Mouse (Mus musculus) E14TG2a.4 (cell line): ENCODE measurements at regions not wholly inside any gene's neighbourhood (a gene's known extent, or its start where the extent isn't known, plus 50 kb on each side); places are given as distances from the start of the nearest gene placed in this dataset.
A peak's percentile ranks its signal among the peaks of the same experiment; 100 is the strongest.

Source experiments
- H3K27me3 ChIP-seq: 2 replicates; pipeline ENCODE4 v1.6.1; 2014; ENCODE audit warnings: low read length, control low read depth; ENCODE audit not compliant: insufficient read depth
- H3K36me3 ChIP-seq: 2 replicates; pipeline ENCODE4 v1.6.1; 2014; ENCODE audit warnings: low read length, control low read depth; ENCODE audit not compliant: insufficient read depth
- H3K4me1 ChIP-seq: replicated peaks from 2 replicates; pipeline ENCODE4 v1.6.1; 2014; ENCODE audit warnings: low read depth, low read length, control low read depth
- H3K4me3 ChIP-seq: replicated peaks from 2 replicates; pipeline ENCODE4 v1.5.1; 2014; ENCODE audit warnings: mild to moderate bottlenecking, low read length
- H3K9me3 ChIP-seq: 2 replicates; pipeline ENCODE4 v1.6.1; 2014; ENCODE audit warnings: low read length, control low read depth
- CTCF ChIP-seq: conservative IDR thresholded peaks from 2 replicates; pipeline ENCODE4 v1.5.1; 2014; ENCODE audit warnings: low read length
- NANOG ChIP-seq: IDR thresholded peaks from 2 replicates; pipeline ENCODE4 v1.6.1; 2014; ENCODE audit warnings: borderline replicate concordance, low read length, mixed read lengths
- POU5F1 ChIP-seq: IDR thresholded peaks from 2 replicates; pipeline ENCODE4 v1.6.1; 2014; ENCODE audit warnings: low read length, borderline replicate concordance

DNA sequence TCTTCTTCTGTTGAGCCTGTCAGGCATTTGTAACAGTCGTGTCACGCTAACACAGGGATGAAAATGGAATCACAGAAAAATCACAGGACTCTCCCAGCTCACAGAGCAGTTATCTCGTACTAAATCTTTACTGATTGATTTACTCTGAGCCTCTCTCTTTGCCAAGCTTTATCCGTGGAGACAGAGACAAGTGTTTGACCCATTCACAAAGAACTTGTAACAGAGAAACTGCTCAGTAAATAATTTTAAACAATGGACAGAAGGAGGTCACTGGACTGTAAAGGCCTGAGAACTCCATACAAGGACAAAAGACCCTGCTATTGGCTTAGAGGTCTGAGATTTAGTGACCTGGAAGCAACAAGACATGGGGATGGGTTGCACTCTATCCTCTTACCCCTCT, 66.5 kb downstream of the Nps start:
- Histone ChIP-seq H3K36me3 (no peaks in the 10 kb centered on the region), H3K9me3 (no peaks in the 10 kb centered on the region), H3K27me3 (no peaks in the 10 kb centered on the region), H3K4me3 (no peak overlapping the region), H3K4me1 (0 out of 2 replicates have a peak, but pooled peaks cover 3% of the 10 kb centered on the region)
- no peak for TF ChIP-seq NANOG
- TF ChIP-seq CTCF, result no peak
- no peak for TF ChIP-seq POU5F1

DNA sequence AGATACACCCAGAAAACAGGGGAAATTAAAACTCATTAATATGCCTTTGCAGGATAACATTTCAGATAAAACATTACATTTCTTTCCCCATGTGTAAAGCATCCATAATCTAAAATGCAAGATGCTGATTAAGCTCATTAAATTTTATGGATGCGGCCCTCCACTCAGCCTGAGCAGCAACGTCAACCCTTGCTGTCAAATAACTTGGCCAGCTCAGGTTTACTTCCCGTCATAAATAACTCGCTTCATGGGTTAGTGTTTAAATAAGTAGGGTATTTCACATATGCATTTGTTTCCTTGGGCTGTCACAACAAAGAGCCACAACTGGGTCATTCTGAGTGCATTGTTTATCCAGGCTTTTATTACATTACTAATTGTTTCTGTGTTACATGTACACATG, 65.1 kb upstream of the Foxi2 start:
- no peak overlapping the region for H3K4me3 ChIP-seq
- H3K4me1 ChIP-seq, result no peaks in the 10 kb centered on the region
- no peaks in the 10 kb centered on the region for H3K27me3 ChIP-seq
- no peaks in the 10 kb centered on the region for H3K36me3 ChIP-seq
- no peaks in the 10 kb centered on the region for H3K9me3 ChIP-seq
- no peak for TF ChIP-seq CTCF
- TF ChIP-seq NANOG, result no peak
- TF ChIP-seq POU5F1, result no peak

DNA sequence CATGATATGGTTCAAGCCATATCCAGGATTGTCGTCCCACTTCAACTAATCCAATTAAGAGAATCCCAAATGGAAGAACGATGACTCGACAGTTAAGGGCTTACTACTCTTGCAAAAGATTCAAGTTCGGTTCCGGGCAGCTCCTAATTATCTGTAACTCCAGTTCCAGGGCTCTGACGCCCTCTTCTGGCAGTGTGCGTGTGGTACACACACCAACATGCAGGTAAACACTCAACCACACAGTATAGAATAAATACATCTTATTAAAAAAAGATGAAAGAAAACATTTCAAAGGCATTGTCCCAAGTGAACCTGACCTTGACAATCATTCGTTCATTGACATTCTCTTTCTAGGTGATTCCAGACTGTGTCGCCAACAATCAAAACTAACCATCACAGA, 63.4 kb upstream of the Foxi2 start:
- no peaks in the 10 kb centered on the region for H3K27me3 ChIP-seq
- H3K4me1 ChIP-seq, result no peaks in the 10 kb centered on the region
- H3K9me3 ChIP-seq, result no peaks in the 10 kb centered on the region
- H3K36me3 ChIP-seq, result no peaks in the 10 kb centered on the region
- TF ChIP-seq CTCF, result peak; percentile 60
- TF ChIP-seq POU5F1, result no peak
- no peak overlapping the region for H3K4me3 ChIP-seq

DNA sequence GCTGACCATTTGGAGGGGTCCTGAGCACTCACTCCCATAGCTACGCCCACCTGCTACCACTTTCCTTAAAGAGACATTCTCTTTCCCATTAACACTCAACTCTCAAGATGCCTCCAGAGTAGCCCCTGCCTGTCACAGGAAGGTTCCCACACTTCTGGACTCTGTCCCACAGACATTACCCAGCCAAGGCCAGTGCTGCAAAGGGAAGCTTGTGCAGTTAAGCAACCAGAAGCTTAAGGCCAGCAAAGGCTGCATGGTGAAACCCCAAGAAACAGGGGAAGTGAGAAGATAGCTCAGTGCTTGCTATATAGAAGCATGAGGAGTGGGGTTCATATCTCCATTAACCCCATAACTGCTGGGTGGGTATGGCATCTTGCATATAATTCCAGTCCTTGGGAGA, 52.3 kb upstream of the Foxi2 start:
- no peak overlapping the region for H3K4me3 ChIP-seq

More for the DNA sequence above, 52.3 kb upstream of the Foxi2 start:
- Histone ChIP-seq H3K4me1 (no peaks in the 10 kb centered on the region), H3K36me3 (no peaks in the 10 kb centered on the region), H3K9me3 (no peaks in the 10 kb centered on the region), H3K27me3 (peaks cover 3% of the 10 kb centered on the region; the same call in 1 of the 2 replicates)
- TF ChIP-seq POU5F1, result no peak
- no peak for TF ChIP-seq NANOG
- TF ChIP-seq CTCF, result no peak
